Mouse (Mus musculus): ENCODE data around the gene Mpzl1. TPM values are rescaled to one million over a fixed set of nuclear protein-coding genes. Genes with fewer than 3 reads are reported as not detected.

Gene Mpzl1
- polyA plus RNA-seq, 2 experiments: 19.4 to 24.6 TPM

DNA sequence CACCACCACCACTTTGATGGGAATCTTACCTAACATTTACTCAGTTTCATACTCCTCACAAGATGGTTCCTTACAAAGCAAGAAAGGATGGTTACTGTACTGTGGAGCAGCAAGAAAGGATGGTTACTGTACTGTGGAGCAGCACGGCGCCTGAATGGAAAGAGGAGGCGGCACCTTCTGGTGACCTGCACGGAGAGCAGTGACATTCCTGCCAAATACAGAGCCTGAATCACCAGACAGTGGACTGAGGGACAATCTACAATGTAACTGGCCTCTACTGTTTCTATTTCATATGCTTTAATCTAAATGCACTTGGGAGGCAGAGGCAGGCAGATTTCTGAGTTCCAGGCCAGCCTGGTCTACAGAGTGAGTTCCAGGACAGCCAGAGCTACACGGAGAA lies 9.3 kb downstream of the Mpzl1 start:
- no peaks in the 10 kb centered on the region for H3K36me3 ChIP-seq (replicated peaks; ENCODE audit: control insufficient read depth, insufficient read depth, low read depth)
- H3K27ac ChIP-seq: no peak overlapping the region
- H3K4me3 ChIP-seq (ENCODE audit: insufficient read depth in 1 of 2, low read depth in 2 of 2, low read length in 2 of 2): no peak overlapping the region
- H3K4me1 ChIP-seq (replicated peaks; ENCODE audit: control insufficient read depth in 2 of 2, insufficient read depth in 2 of 2, low read length in 1 of 2): peaks cover 8 to 21% of the 10 kb centered on the region in 2 experiments
- no peak overlapping the region for H3K9ac ChIP-seq (replicated peaks)
- WGBS (ENCODE audit: insufficient replicate concordance): 72% methylated on average over 5 of the region's 5 CpGs
- ATAC-seq (ENCODE audit: insufficient read depth) (no peak), DNase-seq (ENCODE audit: low read depth in 3 of 3, low spot score in 3 of 3) (no peak)
- no peaks in the 10 kb centered on the region for H3K9me3 ChIP-seq (ENCODE audit: control insufficient read depth, low read length)
- no peak for TF ChIP-seq EP300 (IDR thresholded peaks at IDR 0.05; ENCODE audit: low read depth)
- TF ChIP-seq CTCF (IDR thresholded peaks at IDR 0.05; ENCODE audit: low read depth): no peak
- no peak overlapping the region for H3K4me2 ChIP-seq (ENCODE audit: low read depth)
- no peaks in the 10 kb centered on the region for H3K27me3 ChIP-seq (ENCODE audit: control insufficient read depth, insufficient read depth, low read length)

DNA sequence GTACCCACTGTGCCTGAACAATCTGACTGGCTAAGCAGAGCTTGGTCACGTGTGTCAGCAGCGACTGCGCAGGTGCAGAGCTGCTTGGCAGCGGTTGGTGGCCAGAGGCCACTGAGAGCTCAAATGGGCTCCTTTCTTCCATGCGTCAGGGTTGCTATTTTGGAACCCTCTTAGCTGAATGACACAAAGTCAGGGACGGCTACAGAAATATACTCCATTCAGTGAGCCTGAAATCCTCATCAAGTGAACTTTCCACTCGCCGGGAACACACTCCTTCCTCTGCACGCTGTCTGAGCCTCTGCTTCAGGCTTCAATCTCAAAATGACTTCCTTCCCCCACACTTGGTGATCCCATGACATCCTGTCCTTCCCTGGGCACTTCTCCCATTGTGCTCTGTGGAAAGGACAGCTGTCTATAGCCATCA lies 16.1 kb downstream of the Mpzl1 start:
- Histone ChIP-seq H3K4me3 (ENCODE audit: insufficient read depth in 1 of 2, low read depth in 2 of 2, low read length in 2 of 2) (no peak overlapping the region), H3K4me2 (ENCODE audit: low read depth) (no peak overlapping the region), H3K36me3 (replicated peaks; ENCODE audit: control insufficient read depth, insufficient read depth, low read depth) (no peaks in the 10 kb centered on the region), H3K4me1 (replicated peaks; ENCODE audit: control insufficient read depth in 2 of 2, insufficient read depth in 2 of 2, low read length in 1 of 2) (peaks cover 0 to 20% of the 10 kb centered on the region in 2 experiments; a peak in 2 of 4 replicates), H3K27me3 (ENCODE audit: control insufficient read depth, insufficient read depth, low read length) (no peaks in the 10 kb centered on the region), H3K27ac (no peak overlapping the region), H3K9ac (replicated peaks) (no peak overlapping the region), H3K9me3 (ENCODE audit: control insufficient read depth, low read length) (no peaks in the 10 kb centered on the region)
- TF ChIP-seq EP300 (IDR thresholded peaks at IDR 0.05; ENCODE audit: low read depth) (no peak), CTCF (IDR thresholded peaks at IDR 0.05; ENCODE audit: low read depth) (no peak)
- DNase-seq (ENCODE audit: low read depth in 3 of 3, low spot score in 3 of 3) (no peak), ATAC-seq (ENCODE audit: insufficient read depth) (no peak)
- 62% methylated on average over 9 of the region's 9 CpGs for WGBS (ENCODE audit: insufficient replicate concordance)

DNA sequence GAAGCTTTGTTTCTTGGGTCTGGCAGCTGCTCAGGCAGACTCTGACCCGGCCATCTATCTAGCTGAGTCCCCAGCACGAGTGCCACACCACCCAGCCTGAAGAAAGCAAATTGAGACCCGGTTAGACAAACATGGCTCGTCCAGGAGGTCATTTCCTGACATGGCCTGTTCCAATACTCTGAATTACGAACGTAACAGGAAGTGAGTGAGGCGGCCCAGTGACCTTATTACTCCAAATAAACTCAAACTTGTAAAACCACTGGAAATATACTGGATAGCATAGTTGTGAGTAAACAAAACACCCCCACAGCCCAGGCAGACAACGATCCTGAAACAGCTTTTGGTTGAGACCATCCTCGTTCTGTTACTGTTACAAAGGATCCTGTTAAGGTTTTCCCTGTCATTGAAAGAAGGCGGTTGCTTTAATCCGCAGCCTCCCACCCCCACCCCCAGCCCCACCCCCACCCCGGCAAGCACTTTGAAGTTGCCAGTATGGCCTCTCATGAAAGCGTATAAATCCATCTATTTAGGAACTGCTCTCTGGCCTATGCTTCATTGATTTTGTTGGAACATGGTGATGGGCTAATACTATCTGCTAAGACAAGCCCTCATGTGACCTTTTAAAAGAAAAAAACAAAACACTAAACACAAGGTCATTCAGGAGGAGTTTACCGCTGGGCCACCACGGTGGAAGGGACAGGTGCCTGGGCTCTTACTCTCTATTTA lies 17.0 kb downstream of the Mpzl1 start:
- peak overlapping the region; percentile 40 for H3K4me2 ChIP-seq (ENCODE audit: low read depth)
- WGBS (ENCODE audit: insufficient replicate concordance): 34% methylated on average over 15 of the region's 15 CpGs
- H3K27me3 ChIP-seq (ENCODE audit: control insufficient read depth, insufficient read depth, low read length): no peaks in the 10 kb centered on the region
- H3K4me1 ChIP-seq (replicated peaks; ENCODE audit: control insufficient read depth in 2 of 2, insufficient read depth in 2 of 2, low read length in 1 of 2): peaks cover 0 to 21% of the 10 kb centered on the region in 2 experiments; a peak in 2 of 4 replicates
- peak; percentile 69 for ATAC-seq (ENCODE audit: insufficient read depth)
- DNase-seq (ENCODE audit: low read depth in 3 of 3, low spot score in 3 of 3): peak in 1 of 3 experiments; percentile 30
- peak overlapping the region; percentile 50 for H3K27ac ChIP-seq
- TF ChIP-seq EP300 (IDR thresholded peaks at IDR 0.05; ENCODE audit: low read depth) (no peak), CTCF (IDR thresholded peaks at IDR 0.05; ENCODE audit: low read depth) (no peak)
- H3K4me3 ChIP-seq (ENCODE audit: insufficient read depth in 1 of 2, low read depth in 2 of 2, low read length in 2 of 2): no peak overlapping the region
- peak overlapping the region; percentile 31; the same call in 1 of the 2 replicates for H3K9ac ChIP-seq (replicated peaks)
- no peaks in the 10 kb centered on the region for H3K36me3 ChIP-seq (replicated peaks; ENCODE audit: control insufficient read depth, insufficient read depth, low read depth)
- no peaks in the 10 kb centered on the region for H3K9me3 ChIP-seq (ENCODE audit: control insufficient read depth, low read length)

DNA sequence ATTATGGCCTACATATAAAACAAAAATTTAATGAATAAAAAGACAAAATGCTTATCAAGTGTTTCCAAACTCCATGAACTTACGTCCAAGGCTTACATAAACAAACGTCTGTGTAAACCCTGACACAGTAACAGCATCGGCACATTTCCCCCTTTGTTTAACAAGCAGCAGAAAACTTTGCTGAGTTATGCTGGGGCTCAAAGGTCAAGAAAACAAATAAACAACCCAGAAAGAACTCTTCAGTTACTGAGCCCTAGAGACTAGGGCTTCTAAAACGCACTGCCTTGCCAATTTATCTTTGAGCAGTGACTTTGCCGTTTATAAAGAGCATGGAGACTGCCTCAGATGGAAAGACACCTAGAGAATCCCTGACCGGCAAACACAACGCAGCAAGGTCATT lies 17.7 kb downstream of the Mpzl1 start:
- 37% methylated on average over 7 of the region's 7 CpGs for WGBS (ENCODE audit: insufficient replicate concordance)
- ATAC-seq (ENCODE audit: insufficient read depth): no peak
- Histone ChIP-seq H3K9me3 (ENCODE audit: control insufficient read depth, low read length) (no peaks in the 10 kb centered on the region), H3K27ac (peak overlapping the region; percentile 29), H3K4me2 (ENCODE audit: low read depth) (peak overlapping the region; percentile 40), H3K9ac (replicated peaks) (peak overlapping the region; percentile 31; the same call in 1 of the 2 replicates), H3K4me1 (replicated peaks; ENCODE audit: control insufficient read depth in 2 of 2, insufficient read depth in 2 of 2, low read length in 1 of 2) (peaks cover 0 to 21% of the 10 kb centered on the region in 2 experiments; a peak in 2 of 4 replicates), H3K27me3 (ENCODE audit: control insufficient read depth, insufficient read depth, low read length) (no peaks in the 10 kb centered on the region), H3K4me3 (ENCODE audit: insufficient read depth in 1 of 2, low read depth in 2 of 2, low read length in 2 of 2) (no peak overlapping the region), H3K36me3 (replicated peaks; ENCODE audit: control insufficient read depth, insufficient read depth, low read depth) (no peaks in the 10 kb centered on the region)
- TF ChIP-seq EP300 (IDR thresholded peaks at IDR 0.05; ENCODE audit: low read depth) (no peak), CTCF (IDR thresholded peaks at IDR 0.05; ENCODE audit: low read depth) (no peak)
- DNase-seq (ENCODE audit: low read depth in 3 of 3, low spot score in 3 of 3): no peak

DNA sequence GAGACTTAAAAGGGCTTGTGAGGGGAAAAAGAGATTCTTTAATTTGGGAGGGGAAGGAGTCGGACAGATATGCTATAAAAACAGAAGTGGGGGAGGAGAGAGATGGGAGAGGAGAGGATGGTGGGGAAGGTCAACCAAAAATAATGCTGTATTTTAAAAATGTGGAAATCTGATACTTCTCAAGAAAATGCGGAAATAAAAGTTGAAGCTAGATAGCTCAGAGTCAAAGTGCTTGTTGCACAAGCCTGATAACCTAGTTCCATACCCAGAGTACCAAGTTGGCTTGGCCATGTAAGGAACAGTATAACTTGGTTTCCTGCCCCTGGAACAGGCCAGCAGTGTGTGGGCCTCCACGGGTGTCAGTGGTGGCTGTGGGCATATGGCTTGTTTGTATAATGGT lies 19.5 kb downstream of the Mpzl1 start:
- no peak overlapping the region for H3K27ac ChIP-seq
- H3K4me2 ChIP-seq (ENCODE audit: low read depth): no peak overlapping the region
- H3K9me3 ChIP-seq (ENCODE audit: control insufficient read depth, low read length): no peaks in the 10 kb centered on the region
- no peak overlapping the region for H3K9ac ChIP-seq (replicated peaks)
- TF ChIP-seq CTCF (IDR thresholded peaks at IDR 0.05; ENCODE audit: low read depth) (no peak), EP300 (IDR thresholded peaks at IDR 0.05; ENCODE audit: low read depth) (no peak)
- no peaks in the 10 kb centered on the region for H3K27me3 ChIP-seq (ENCODE audit: control insufficient read depth, insufficient read depth, low read length)
- peaks cover 0 to 21% of the 10 kb centered on the region in 2 experiments; a peak in 2 of 4 replicates for H3K4me1 ChIP-seq (replicated peaks; ENCODE audit: control insufficient read depth in 2 of 2, insufficient read depth in 2 of 2, low read length in 1 of 2)
- WGBS (ENCODE audit: insufficient replicate concordance): 57% methylated on average over 3 of the region's 3 CpGs
- no peak for DNase-seq (ENCODE audit: low read depth in 3 of 3, low spot score in 3 of 3)
- no peaks in the 10 kb centered on the region for H3K36me3 ChIP-seq (replicated peaks; ENCODE audit: control insufficient read depth, insufficient read depth, low read depth)
- ATAC-seq (ENCODE audit: insufficient read depth): no peak
- H3K4me3 ChIP-seq (ENCODE audit: insufficient read depth in 1 of 2, low read depth in 2 of 2, low read length in 2 of 2): no peak overlapping the region

Data from liver, embryonic 14.5 days (tissue).